Mouse (Mus musculus) liver, embryonic 16.5 days (tissue): ENCODE measurements around the gene Zg16. TPM values are rescaled to one million over a fixed set of nuclear protein-coding genes. Genes with fewer than 3 reads are reported as not detected.

Experiments
- ATAC-seq: fragments of 200-750 bp; cut with Nextera tagmentation; 2 replicates; pipeline ENCODE4 v1.8.0; 2017; ENCODE audit warnings: low read depth, mild to moderate bottlenecking, moderate number of reproducible peaks, moderate library complexity
- H3K27ac ChIP-seq: fragments of 300-500 bp; sonication (generic); 2 replicates; pipeline ENCODE4 v1.5.1; 2014; ENCODE audit warnings: mild to moderate bottlenecking, low read length
- H3K27me3 ChIP-seq: fragments of 300-500 bp; sonication (generic); 2 replicates; pipeline ENCODE4 v1.6.1; 2014; ENCODE audit warnings: low read depth, low read length, mixed read lengths; ENCODE audit not compliant: control insufficient read depth, insufficient read depth
- H3K36me3 ChIP-seq: fragments of 300-500 bp; sonication (generic); 2 replicates; pipeline ENCODE4 v1.6.1; 2014; ENCODE audit warnings: mild to moderate bottlenecking; ENCODE audit not compliant: control insufficient read depth, insufficient read depth
- H3K4me1 ChIP-seq: fragments of 300-500 bp; sonication (generic); 2 replicates; pipeline ENCODE4 v1.6.1; 2014; ENCODE audit warnings: low read depth, low read length, mixed read lengths; ENCODE audit not compliant: control insufficient read depth
- H3K4me2 ChIP-seq: fragments of 300-500 bp; sonication (generic); 2 replicates; pipeline ENCODE4 v1.6.1; 2014; ENCODE audit warnings: low read depth, low read length, mixed read lengths
- H3K4me3 ChIP-seq: fragments of 300-500 bp; sonication (generic); 2 replicates; pipeline ENCODE4 v1.5.1; 2014; ENCODE audit warnings: low read depth, mild to moderate bottlenecking, low read length
- H3K9ac ChIP-seq: fragments of 300-500 bp; sonication (generic); 2 replicates; pipeline ENCODE4 v1.6.1; 2014; ENCODE audit warnings: low read depth, low read length
- H3K9me3 ChIP-seq: fragments of 300-500 bp; sonication (generic); replicated peaks from 2 replicates; pipeline ENCODE4 v1.6.1; 2016; ENCODE audit warnings: low read length; ENCODE audit not compliant: control insufficient read depth
- WGBS: fragments of 180-500 bp; shearing (Covaris S2); extraction: QIAGEN DNeasy Blood & Tissue Kit; methylation state at CpG from one replicate; pipeline ENCODE4 v1.1.7; 2014; ENCODE audit not compliant: insufficient replicate concordance; 5-methylcytosine and 5-hydroxymethylcytosine counted together
- polyA plus RNA-seq: library from polyadenylated mRNA; unstranded; fragments of >200 nt; fragmentation: Nextera tagmentation; extraction: Ambion mirVana; gene quantifications from 2 replicates; pipeline ENCODE4 v1.2.1, GENCODE M21; 2015

The Zg16 gene
- polyA plus RNA-seq, 1 experiment from 2014 or later, result 0.58 TPM

DNA sequence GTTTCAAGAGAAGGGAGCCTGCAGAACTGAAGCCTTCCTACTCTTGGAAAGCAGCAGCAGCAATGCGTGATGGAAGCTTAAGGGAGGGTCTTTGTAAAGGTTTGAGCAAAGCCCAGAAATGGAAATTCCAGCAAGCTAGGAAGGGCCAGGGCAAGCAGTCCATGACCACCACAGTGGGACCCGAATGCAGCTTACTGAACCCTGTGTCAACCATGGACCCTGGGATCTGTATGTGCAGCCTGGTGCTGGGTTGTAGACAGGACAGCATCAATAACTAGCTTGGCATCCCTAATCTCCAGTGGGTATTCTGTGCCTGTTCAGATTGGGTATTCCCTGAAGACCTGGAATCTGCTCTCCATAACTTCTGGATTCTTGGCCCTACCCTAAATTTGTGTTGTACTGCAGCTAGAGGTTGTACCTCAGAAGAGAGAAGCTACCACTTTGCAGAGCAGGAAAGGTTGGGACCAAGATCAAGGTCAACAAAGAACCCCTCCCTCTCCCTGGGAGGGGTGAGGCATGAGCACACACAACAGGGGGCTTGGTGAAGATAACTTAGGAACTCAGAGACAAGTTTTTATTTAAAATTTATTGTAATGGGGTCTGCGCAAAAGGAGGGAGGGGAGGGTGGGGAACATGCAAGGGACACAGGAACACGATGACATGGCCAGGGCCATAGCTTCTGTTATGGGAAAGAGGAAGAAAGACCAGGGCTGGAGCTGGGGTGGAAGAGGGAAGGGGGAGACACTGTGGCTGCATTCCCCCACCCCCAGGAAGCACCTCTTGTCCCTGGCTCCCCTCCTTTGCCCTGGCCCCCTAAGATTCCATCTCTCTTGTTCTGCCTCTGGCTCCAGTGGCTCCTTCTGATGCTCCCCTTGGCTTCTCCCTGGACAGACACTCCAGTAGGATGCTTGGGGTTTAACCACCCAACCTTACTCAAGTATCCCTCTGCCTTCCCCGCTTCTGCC, 65.3 kb downstream of the Zg16 start:
- 38% methylated on average over 5 of the region's 5 CpGs for whole genome bisulfite sequencing
- Histone ChIP-seq H3K4me1 (peaks cover 54% of the 10 kb centered on the region), H3K4me3 (no peak overlapping the region)

DNA sequence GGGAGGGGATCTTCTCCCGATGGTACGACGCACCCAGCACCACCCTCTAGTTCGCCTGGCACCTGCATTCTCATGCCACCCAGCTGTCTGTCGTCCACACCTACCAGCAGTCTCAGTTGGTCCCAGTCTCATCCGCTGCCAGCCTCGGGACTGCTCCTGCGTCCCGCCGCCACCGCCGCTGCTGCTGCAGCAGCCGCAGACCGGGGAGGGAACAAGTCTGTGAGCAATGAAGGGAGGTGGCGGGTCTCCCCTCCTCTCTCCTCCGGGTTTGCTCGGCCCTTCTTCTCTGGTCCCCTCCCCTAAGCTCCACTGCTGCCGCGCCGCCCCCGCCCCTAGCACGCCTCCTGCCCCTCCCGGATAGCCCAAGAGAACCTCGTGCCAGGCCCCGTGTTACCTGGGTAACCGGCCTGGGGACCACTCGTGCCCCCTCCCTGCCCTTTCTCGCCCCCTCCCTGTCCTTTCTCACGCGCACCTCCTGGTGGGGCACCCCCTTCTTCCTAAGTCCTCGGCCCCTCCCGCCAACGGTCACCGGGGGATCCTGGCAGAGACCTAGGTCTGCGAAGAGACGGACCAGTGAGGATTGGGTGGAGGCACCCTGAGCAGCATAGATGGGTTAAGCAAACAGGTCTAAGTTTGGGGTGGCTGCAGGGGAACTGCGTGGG, 66.1 kb downstream of the Zg16 start, which contains the start of the genes Gm42742 and Prrt2:
Gene Gm42742, minus strand, starts transcription at position 197 of the 662 bp plus-strand sequence.
Gene Prrt2, minus strand, starts transcription at position 311 of the 662 bp plus-strand sequence.
- Histone ChIP-seq H3K4me3 (peak within 1 kb of the TSS; percentile 36), H3K27ac (no peak within 1 kb of the TSS), H3K9me3 (no peaks in the 10 kb centered on the region), H3K9ac (peak within 1 kb of the TSS; percentile 50), H3K27me3 (no peaks in the 10 kb centered on the region), H3K4me1 (peaks cover 56% of the 10 kb centered on the region), H3K36me3 (peaks cover 19% of the 10 kb centered on the region), H3K4me2 (peak within 1 kb of the TSS; percentile 66)
- no peak for ATAC-seq
- WGBS, result 3% methylated on average over 35 of the region's 37 CpGs

More for the DNA sequence above, 65.3 kb downstream of the Zg16 start:
- Histone ChIP-seq H3K27me3 (no peaks in the 10 kb centered on the region), H3K9ac (peak overlapping the region; percentile 50; the same call in 1 of the 2 replicates), H3K27ac (no peak overlapping the region), H3K4me2 (peak overlapping the region; percentile 66), H3K9me3 (no peaks in the 10 kb centered on the region), H3K36me3 (peaks cover 19% of the 10 kb centered on the region)
- ATAC-seq, result no peak

DNA sequence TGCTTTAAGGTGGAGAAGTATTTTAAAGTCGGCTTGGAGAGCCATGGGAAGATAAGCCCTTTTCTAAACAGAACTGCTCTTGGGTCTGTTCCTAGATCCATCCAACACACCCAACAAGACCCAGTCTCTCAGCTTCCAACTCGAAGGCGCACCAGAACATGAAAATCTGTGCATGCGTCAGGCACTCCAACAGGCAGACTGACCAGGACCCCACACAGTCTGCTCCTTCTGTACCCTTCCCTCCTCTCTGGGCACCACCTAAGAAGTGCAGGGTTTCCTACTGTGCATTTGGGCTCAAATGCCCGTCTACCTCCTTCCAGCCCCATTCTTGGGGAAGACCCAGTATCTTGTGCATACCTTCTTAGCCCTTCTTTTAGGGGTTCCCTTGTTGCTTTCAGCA, 66.6 kb downstream of the Zg16 start:
- H3K27me3 ChIP-seq, result no peaks in the 10 kb centered on the region
- ATAC-seq, result no peak
- no peaks in the 10 kb centered on the region for H3K9me3 ChIP-seq
- H3K4me2 ChIP-seq, result peak overlapping the region; percentile 66
- H3K4me1 ChIP-seq, result peaks cover 61% of the 10 kb centered on the region
- H3K27ac ChIP-seq, result no peak overlapping the region
- peak overlapping the region; percentile 50; the same call in 1 of the 2 replicates for H3K9ac ChIP-seq
- WGBS, result 53% methylated on average over 5 of the region's 5 CpGs
- peaks cover 20% of the 10 kb centered on the region for H3K36me3 ChIP-seq
- H3K4me3 ChIP-seq, result peak overlapping the region; percentile 36; the same call in 1 of the 2 replicates

- H3K9me3 ChIP-seq, result no peaks in the 10 kb centered on the region
- H3K36me3 ChIP-seq, result peaks cover 22% of the 10 kb centered on the region
- no peak overlapping the region for H3K4me3 ChIP-seq
- no peak for ATAC-seq
- H3K9ac ChIP-seq, result no peak overlapping the region
- H3K27ac ChIP-seq, result no peak overlapping the region
- no peaks in the 10 kb centered on the region for H3K27me3 ChIP-seq
- 76% methylated on average over 3 of the region's 3 CpGs for WGBS
- peaks cover 62% of the 10 kb centered on the region for H3K4me1 ChIP-seq
- H3K4me2 ChIP-seq, result no peak overlapping the region
These were observed 67.1 kb downstream of the Zg16 start for GRCm38 (mm10) chr7:127020031-127020430.

- H3K4me2 ChIP-seq, result no peak overlapping the region
- no peaks in the 10 kb centered on the region for H3K27me3 ChIP-seq
- H3K9me3 ChIP-seq, result no peaks in the 10 kb centered on the region
- no peak overlapping the region for H3K4me3 ChIP-seq
- 69% methylated on average over 14 of the region's 14 CpGs for WGBS
- no peak overlapping the region for H3K27ac ChIP-seq
- peaks cover 62% of the 10 kb centered on the region for H3K4me1 ChIP-seq
- peaks cover 22% of the 10 kb centered on the region for H3K36me3 ChIP-seq
- no peak for ATAC-seq
- no peak overlapping the region for H3K9ac ChIP-seq
These were observed 67.7 kb downstream of the Zg16 start for GRCm38 (mm10) chr7:127019306-127019960.

GRCm38 (mm10) chr7:127018416-127019305, 68.5 kb downstream of the Zg16 start:
- Histone ChIP-seq H3K4me1 (peaks cover 61% of the 10 kb centered on the region), H3K36me3 (peaks cover 21% of the 10 kb centered on the region), H3K9ac (no peak overlapping the region), H3K27me3 (no peaks in the 10 kb centered on the region), H3K9me3 (no peaks in the 10 kb centered on the region), H3K4me2 (no peak overlapping the region), H3K4me3 (no peak overlapping the region), H3K27ac (no peak overlapping the region; the same call in 1 of the 2 replicates)
- no peak for ATAC-seq
- 76% methylated on average over 15 of the region's 15 CpGs for WGBS

- Histone ChIP-seq H3K4me2 (no peak overlapping the region), H3K4me3 (no peak overlapping the region), H3K27ac (peak overlapping the region; percentile 33; the same call in 1 of the 2 replicates), H3K9ac (0 out of 2 replicates have a peak overlapping the region, but pooled peaks have one; percentile 16), H3K27me3 (no peaks in the 10 kb centered on the region), H3K36me3 (peaks cover 18% of the 10 kb centered on the region), H3K4me1 (peaks cover 59% of the 10 kb centered on the region), H3K9me3 (no peaks in the 10 kb centered on the region)
- 41% methylated on average over 6 of the region's 6 CpGs for WGBS
- no peak for ATAC-seq
These were observed 69.2 kb downstream of the Zg16 start for GRCm38 (mm10) chr7:127017950-127018345.
